Mouse (Mus musculus): ENCODE measurements around the gene Erbb2.

Gene Erbb2

GRCm38 (mm10) chr11:98418939-98419547, 6.8 kb downstream of the Erbb2 start:
- DNase-seq (ENCODE audit: low spot score): peak; percentile 66

GRCm38 (mm10) chr11:98426592-98426991, 14.3 kb downstream of the Erbb2 start:
- DNase-seq (ENCODE audit: low spot score): no peak

- DNase-seq (ENCODE audit: low spot score): no peak
Observed at GRCm38 (mm10) chr11:98428436-98428835, 16.2 kb downstream of the Erbb2 start.

GRCm38 (mm10) chr11:98431743-98432502, 19.7 kb downstream of the Erbb2 start:
- no peak for DNase-seq (ENCODE audit: low spot score)

- DNase-seq (ENCODE audit: low spot score): no peak
Observed at GRCm38 (mm10) chr11:98435723-98436122, 23.5 kb downstream of the Erbb2 start.

- no peak for DNase-seq (ENCODE audit: low spot score)
Observed at GRCm38 (mm10) chr11:98437441-98437840, 25.2 kb downstream of the Erbb2 start.

- peak; percentile 94 for DNase-seq (ENCODE audit: low spot score)
Observed at GRCm38 (mm10) chr11:98438331-98439158, 26.3 kb downstream of the Erbb2 start, which contains the start of gene Mien1. Gene Mien1, minus strand, starts transcription at chr11:98438991.

GRCm38 (mm10) chr11:98443688-98444087, 31.4 kb downstream of the Erbb2 start:
- DNase-seq (ENCODE audit: low spot score): no peak

- DNase-seq (ENCODE audit: low spot score): no peak
Observed at GRCm38 (mm10) chr11:98445238-98445637, 33.0 kb downstream of the Erbb2 start.

GRCm38 (mm10) chr11:98445679-98446078, 33.4 kb downstream of the Erbb2 start:
- DNase-seq (ENCODE audit: low spot score): no peak

GRCm38 (mm10) chr11:98446213-98446561, 33.9 kb downstream of the Erbb2 start, which contains the start of gene Grb7:
Gene Grb7, plus strand, starts transcription at chr11:98446394.
- DNase-seq (ENCODE audit: low spot score): no peak

GRCm38 (mm10) chr11:98446562-98447474, 34.5 kb downstream of the Erbb2 start:
- peak; percentile 82 for DNase-seq (ENCODE audit: low spot score)

- no peak for DNase-seq (ENCODE audit: low spot score)
Observed at GRCm38 (mm10) chr11:98447475-98447834, 35.2 kb downstream of the Erbb2 start.

GRCm38 (mm10) chr11:98448191-98448790, 36.0 kb downstream of the Erbb2 start:
- DNase-seq (ENCODE audit: low spot score): peak; percentile 50

GRCm38 (mm10) chr11:98449419-98449818, 37.1 kb downstream of the Erbb2 start:
- DNase-seq (ENCODE audit: low spot score): no peak

- DNase-seq (ENCODE audit: low spot score): no peak
Observed at GRCm38 (mm10) chr11:98449921-98450771, 37.9 kb downstream of the Erbb2 start.

GRCm38 (mm10) chr11:98455484-98455883, 43.2 kb downstream of the Erbb2 start:
- no peak for DNase-seq (ENCODE audit: low spot score)

GRCm38 (mm10) chr11:98456545-98456944, 44.3 kb downstream of the Erbb2 start:
- DNase-seq (ENCODE audit: low spot score): no peak

- no peak for DNase-seq (ENCODE audit: low spot score)
Observed at GRCm38 (mm10) chr11:98456945-98457344, 44.7 kb downstream of the Erbb2 start.

All from lung, postnatal 25 days (tissue).